Mouse (Mus musculus) liver, embryonic 15.5 days (tissue): ENCODE data around the gene Opn4. TPM values are rescaled to one million over a fixed set of nuclear protein-coding genes. Genes with fewer than 3 reads are reported as not detected.
A peak's percentile ranks its signal among the peaks of the same experiment; 100 is the strongest.

ENCODE experiments used
- ATAC-seq: fragments of 200-750 bp; cut with Nextera tagmentation; 2 replicates; pipeline ENCODE4 v1.8.0; 2017; ENCODE audit warnings: moderate number of reproducible peaks, mild to moderate bottlenecking, moderate library complexity; ENCODE audit not compliant: insufficient read depth
- H3K27ac ChIP-seq: fragments of 300-500 bp; sonication (generic); replicated peaks from 2 replicates; pipeline ENCODE4 v1.5.1; 2015; ENCODE audit warnings: mild to moderate bottlenecking, inconsistent platforms
- H3K27me3 ChIP-seq: fragments of 300-500 bp; sonication (generic); 2 replicates; pipeline ENCODE4 v1.6.1; 2015; ENCODE audit warnings: mild to moderate bottlenecking, inconsistent platforms
- H3K36me3 ChIP-seq: fragments of 300-500 bp; sonication (generic); replicated peaks from 2 replicates; pipeline ENCODE4 v1.6.1; 2015; ENCODE audit warnings: moderate library complexity, mild to moderate bottlenecking, inconsistent platforms
- H3K4me1 ChIP-seq: fragments of 300-500 bp; sonication (generic); replicated peaks from 2 replicates; pipeline ENCODE4 v1.6.1; 2015; ENCODE audit warnings: inconsistent platforms
- H3K4me2 ChIP-seq: fragments of 300-500 bp; sonication (generic); 2 replicates; pipeline ENCODE4 v1.6.1; 2015; ENCODE audit warnings: moderate library complexity, mild to moderate bottlenecking, inconsistent platforms
- H3K4me3 ChIP-seq: fragments of 300-500 bp; sonication (generic); replicated peaks from 2 replicates; pipeline ENCODE4 v1.5.1; 2015; ENCODE audit warnings: mild to moderate bottlenecking, inconsistent platforms
- H3K9ac ChIP-seq: fragments of 300-500 bp; sonication (generic); 2 replicates; pipeline ENCODE4 v1.6.1; 2015; ENCODE audit warnings: moderate library complexity, mild to moderate bottlenecking, inconsistent platforms
- H3K9me3 ChIP-seq: fragments of 300-500 bp; sonication (generic); replicated peaks from 2 replicates; pipeline ENCODE4 v1.6.1; 2016; ENCODE audit warnings: inconsistent platforms
- WGBS: fragments of 180-500 bp; shearing (Covaris S2); methylation state at CpG from one replicate; pipeline ENCODE4 v1.1.7; 2015; ENCODE audit warnings: mixed read lengths; ENCODE audit not compliant: insufficient replicate concordance; 5-methylcytosine and 5-hydroxymethylcytosine counted together
- polyA plus RNA-seq: library from polyadenylated mRNA; unstranded; fragments of >200 nt; fragmentation: Nextera tagmentation; extraction: Ambion mirVana; gene quantifications from 2 replicates; pipeline ENCODE4 v1.2.1, GENCODE M21; 2015

The Opn4 gene
- polyA plus RNA-seq, 1 experiment from 2014 or later, result not detected

DNA sequence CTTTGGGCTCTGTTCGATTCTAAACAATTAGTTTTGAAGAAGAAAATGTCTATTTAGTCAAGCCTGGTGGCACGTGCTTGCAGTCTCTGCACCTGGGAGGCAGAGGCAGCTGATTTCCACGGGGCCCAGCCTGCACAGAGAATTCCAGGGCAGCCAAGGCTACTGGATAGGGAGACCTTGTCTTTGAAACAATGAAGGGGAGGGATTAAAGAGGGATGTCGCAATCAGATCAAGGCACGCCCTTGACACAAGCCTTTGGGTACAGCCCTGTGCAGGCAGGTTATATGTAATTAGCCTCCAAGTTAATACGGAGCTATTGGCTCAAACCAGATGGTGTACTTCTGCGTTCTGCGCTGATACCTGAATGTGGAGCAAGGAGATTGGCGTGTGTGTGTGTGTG lies 18.9 kb upstream of the Opn4 start:
- no peak for ATAC-seq
- H3K27me3 ChIP-seq, result peaks cover 11% of the 10 kb centered on the region
- H3K27ac ChIP-seq, result no peak overlapping the region
- H3K4me1 ChIP-seq, result peaks cover 55% of the 10 kb centered on the region
- no peak overlapping the region for H3K9ac ChIP-seq
- WGBS, result 30% methylated on average over 9 of the region's 9 CpGs
- H3K4me2 ChIP-seq, result no peak overlapping the region
- no peak overlapping the region for H3K4me3 ChIP-seq
- H3K36me3 ChIP-seq, result no peaks in the 10 kb centered on the region
- no peaks in the 10 kb centered on the region for H3K9me3 ChIP-seq

DNA sequence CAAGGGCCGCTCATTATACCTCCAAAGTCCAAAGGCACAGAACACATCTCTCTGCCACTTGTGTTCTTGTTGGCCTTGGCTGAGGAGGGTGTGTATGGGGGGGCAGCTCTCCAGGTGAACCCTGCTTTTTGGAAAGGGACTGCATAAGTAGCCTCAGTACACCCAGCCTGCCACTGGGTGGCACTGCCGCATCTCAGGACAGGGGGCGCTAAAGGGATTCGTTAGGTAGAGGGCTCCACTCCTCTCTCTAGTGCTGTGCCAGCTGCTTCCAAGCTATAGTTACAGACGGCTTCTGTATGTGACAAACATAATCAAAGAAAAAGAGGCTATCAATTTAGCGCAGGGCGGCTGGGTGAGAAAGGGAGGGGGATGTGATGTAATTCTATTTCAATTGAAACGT lies 16.9 kb upstream of the Opn4 start:
- H3K9me3 ChIP-seq, result no peaks in the 10 kb centered on the region
- WGBS, result 2% methylated on average over 8 of the region's 8 CpGs
- peak; percentile 59; the same call in 1 of the 2 replicates for ATAC-seq
- no peak overlapping the region for H3K9ac ChIP-seq
- no peak overlapping the region for H3K27ac ChIP-seq
- no peak overlapping the region for H3K4me2 ChIP-seq
- peaks cover 35% of the 10 kb centered on the region for H3K4me1 ChIP-seq
- H3K27me3 ChIP-seq, result peaks cover 11% of the 10 kb centered on the region
- H3K4me3 ChIP-seq, result no peak overlapping the region
- no peaks in the 10 kb centered on the region for H3K36me3 ChIP-seq

DNA sequence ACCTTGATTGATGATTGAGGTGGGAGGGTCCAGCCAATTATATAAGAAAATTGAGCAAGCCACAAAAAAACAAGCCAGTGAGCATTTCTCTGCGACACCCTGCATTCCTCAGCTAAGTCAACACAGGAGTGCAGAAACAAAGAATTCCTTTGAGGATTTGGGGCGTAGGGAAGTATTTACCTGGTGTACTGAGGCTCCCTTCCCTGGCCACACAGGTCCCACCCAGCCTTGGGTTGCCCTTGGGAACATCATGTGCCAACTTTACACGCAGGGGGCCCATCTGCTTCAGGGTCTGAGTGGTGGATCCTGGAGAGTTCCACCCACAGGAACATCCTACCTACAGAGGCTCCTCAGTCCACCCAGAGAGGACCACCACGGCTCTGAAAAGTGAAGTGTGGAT lies 15.7 kb upstream of the Opn4 start:
- peaks cover 11% of the 10 kb centered on the region for H3K27me3 ChIP-seq
- H3K4me2 ChIP-seq, result no peak overlapping the region
- no peaks in the 10 kb centered on the region for H3K36me3 ChIP-seq
- no peaks in the 10 kb centered on the region for H3K9me3 ChIP-seq
- no peak for ATAC-seq
- peaks cover 24% of the 10 kb centered on the region for H3K4me1 ChIP-seq
- H3K9ac ChIP-seq, result no peak overlapping the region
- H3K27ac ChIP-seq, result no peak overlapping the region
- WGBS, result 59% methylated on average over 4 of the region's 4 CpGs
- no peak overlapping the region for H3K4me3 ChIP-seq

DNA sequence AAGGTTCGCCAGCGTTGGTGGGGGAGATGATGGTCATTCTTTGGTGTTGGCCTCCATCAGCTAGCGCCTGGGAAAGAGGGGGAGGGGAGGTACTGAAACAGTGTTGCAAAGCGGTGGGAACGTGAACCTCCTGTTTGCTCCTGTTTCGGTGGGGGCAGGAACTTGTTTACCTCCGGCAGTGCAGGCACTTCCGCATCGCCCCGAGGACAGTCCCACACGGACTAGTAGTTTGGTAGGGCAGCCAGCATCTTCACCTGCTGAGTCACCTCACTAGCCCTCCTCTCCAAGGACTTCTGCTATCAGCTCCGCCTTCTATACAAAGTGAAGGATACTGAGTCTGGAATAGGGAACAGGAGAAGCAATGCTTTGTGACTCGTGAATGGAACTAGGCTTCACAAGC lies 15.1 kb upstream of the Opn4 start:
- Histone ChIP-seq H3K27ac (no peak overlapping the region), H3K9me3 (no peaks in the 10 kb centered on the region), H3K4me1 (peaks cover 21% of the 10 kb centered on the region), H3K9ac (no peak overlapping the region; the same call in 1 of the 2 replicates), H3K36me3 (no peaks in the 10 kb centered on the region), H3K4me2 (peak overlapping the region; percentile 65), H3K27me3 (peaks cover 11% of the 10 kb centered on the region), H3K4me3 (peak overlapping the region; percentile 43)
- 2% methylated on average over 13 of the region's 13 CpGs for WGBS
- peak; percentile 55; the same call in 1 of the 2 replicates for ATAC-seq

DNA sequence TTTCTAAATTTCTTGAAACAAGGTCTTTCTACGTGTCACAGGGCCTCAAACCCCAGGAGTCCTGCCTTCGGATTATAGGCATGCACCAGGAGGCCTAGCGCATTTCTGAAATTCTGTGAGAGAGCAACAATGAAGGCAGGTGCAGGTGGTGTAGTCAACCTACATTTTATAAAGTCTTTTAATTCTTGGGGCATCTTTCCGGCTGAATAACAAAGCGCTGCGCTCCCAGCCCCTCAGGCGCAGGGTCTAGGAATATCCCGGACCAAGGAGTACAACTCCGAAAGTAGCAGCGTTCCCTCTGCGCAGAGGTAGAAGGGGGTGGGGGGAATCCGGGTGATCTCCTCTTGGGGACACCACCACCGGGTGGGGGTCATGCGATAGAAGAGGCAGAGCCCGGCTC lies 14.6 kb upstream of the Opn4 start:
- peaks cover 21% of the 10 kb centered on the region for H3K4me1 ChIP-seq
- WGBS, result 32% methylated on average over 15 of the region's 15 CpGs
- no peak for ATAC-seq
- H3K27me3 ChIP-seq, result peaks cover 11% of the 10 kb centered on the region
- H3K4me2 ChIP-seq, result peak overlapping the region; percentile 65
- H3K4me3 ChIP-seq, result peak overlapping the region; percentile 43
- no peak overlapping the region for H3K27ac ChIP-seq
- no peaks in the 10 kb centered on the region for H3K36me3 ChIP-seq
- H3K9ac ChIP-seq, result no peak overlapping the region; the same call in 1 of the 2 replicates
- no peaks in the 10 kb centered on the region for H3K9me3 ChIP-seq

DNA sequence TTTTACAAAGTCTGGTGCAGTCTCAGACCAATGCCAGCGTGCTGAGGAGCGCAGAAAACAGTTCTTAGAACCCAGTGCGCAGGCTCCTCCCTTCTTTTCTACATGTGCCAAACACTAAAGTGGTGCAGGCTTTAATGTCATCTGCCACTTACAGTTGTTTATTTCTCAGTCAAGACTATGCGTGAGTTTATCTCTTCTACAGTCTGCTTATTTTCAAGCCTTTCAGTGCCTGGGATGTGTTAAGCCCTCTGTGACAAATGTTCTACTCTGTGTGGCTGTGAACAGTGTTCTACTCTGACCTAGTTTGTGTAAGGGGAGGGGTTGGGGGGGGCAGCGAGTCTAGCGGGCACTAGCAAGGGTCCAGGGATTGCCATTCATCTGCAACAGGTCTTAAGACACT lies 13.6 kb upstream of the Opn4 start:
- Histone ChIP-seq H3K4me1 (peaks cover 15% of the 10 kb centered on the region), H3K4me2 (no peak overlapping the region), H3K27me3 (peaks cover 11% of the 10 kb centered on the region), H3K4me3 (no peak overlapping the region), H3K36me3 (no peaks in the 10 kb centered on the region), H3K9ac (no peak overlapping the region), H3K9me3 (no peaks in the 10 kb centered on the region), H3K27ac (no peak overlapping the region)
- ATAC-seq, result no peak
- WGBS, result 53% methylated on average over 6 of the region's 6 CpGs

DNA sequence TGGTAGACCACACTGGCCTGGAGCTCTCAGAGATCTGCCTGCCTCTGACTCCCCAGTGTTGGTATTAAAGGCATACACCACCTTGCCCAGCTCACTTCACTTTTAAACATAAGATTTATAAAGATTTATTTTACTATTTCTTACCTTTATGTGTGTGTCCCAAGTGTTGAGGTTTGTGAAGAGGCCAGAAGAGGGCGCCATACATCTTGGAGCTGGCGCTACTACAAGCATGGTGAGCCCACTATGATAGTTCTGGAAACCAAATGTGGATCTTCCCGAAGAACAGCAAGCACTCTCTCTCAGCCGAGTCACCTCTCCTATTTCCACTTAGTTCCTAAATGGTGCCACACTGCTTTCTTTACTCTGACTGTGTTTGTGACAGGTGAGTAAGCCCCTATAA lies 12.3 kb upstream of the Opn4 start:
- 27% methylated on average over 4 of the region's 4 CpGs for WGBS
- Histone ChIP-seq H3K27me3 (peaks cover 17% of the 10 kb centered on the region), H3K4me1 (peaks cover 13% of the 10 kb centered on the region), H3K9ac (no peak overlapping the region), H3K36me3 (no peaks in the 10 kb centered on the region), H3K27ac (no peak overlapping the region), H3K4me2 (no peak overlapping the region), H3K4me3 (no peak overlapping the region), H3K9me3 (no peaks in the 10 kb centered on the region)
- no peak for ATAC-seq

DNA sequence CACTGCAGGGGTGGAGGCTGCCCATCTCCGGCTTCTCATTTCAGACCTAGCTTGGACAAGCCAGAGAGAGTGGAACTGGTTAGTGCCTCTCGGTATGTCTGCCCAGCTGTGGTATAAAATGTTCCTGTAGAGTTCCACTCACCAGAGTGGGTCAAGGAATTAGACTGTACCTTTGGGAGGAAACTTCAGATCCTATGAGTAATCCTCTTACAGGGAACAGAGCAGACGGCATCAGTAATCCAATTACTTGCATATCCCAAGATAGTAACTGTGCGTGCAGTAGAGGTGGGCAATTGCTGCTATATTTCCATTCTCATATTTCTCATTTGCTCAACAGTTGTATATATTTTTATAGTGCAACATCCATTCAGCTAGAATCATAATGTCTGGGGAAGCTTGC lies 11.6 kb upstream of the Opn4 start:
- Histone ChIP-seq H3K4me3 (no peak overlapping the region), H3K9me3 (no peaks in the 10 kb centered on the region), H3K36me3 (no peaks in the 10 kb centered on the region), H3K9ac (no peak overlapping the region), H3K4me2 (no peak overlapping the region), H3K4me1 (peaks cover 13% of the 10 kb centered on the region), H3K27ac (no peak overlapping the region), H3K27me3 (peaks cover 18% of the 10 kb centered on the region)
- ATAC-seq, result no peak
- 80% methylated on average over 4 of the region's 4 CpGs for WGBS

DNA sequence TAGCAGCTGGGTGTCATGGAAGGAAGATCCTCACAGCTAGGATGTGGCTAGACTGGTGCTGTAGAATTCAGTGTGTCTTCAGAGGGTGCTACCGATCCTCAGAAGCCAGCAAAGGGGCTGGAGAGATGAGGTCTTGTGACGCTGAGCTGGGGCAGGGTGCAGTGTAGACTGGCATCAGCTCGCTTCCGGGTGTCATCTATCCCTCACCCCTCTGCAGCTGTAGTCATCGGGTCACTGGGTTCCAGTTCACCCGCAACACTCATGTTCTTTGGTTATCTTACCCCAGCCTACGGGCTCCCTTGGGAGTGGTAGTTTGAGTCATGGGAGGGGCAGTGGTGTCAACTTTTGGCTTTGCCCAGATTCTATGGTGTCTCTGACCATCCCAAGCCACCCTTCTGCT lies 2.0 kb upstream of the Opn4 start:
- no peak overlapping the region for H3K27ac ChIP-seq
- no peaks in the 10 kb centered on the region; the same call in 1 of the 2 replicates for H3K27me3 ChIP-seq
- no peak overlapping the region for H3K4me2 ChIP-seq
- H3K4me3 ChIP-seq, result no peak overlapping the region
- ATAC-seq, result no peak
- no peaks in the 10 kb centered on the region for H3K36me3 ChIP-seq
- 73% methylated on average over 7 of the region's 7 CpGs for WGBS
- no peaks in the 10 kb centered on the region for H3K4me1 ChIP-seq
- H3K9ac ChIP-seq, result no peak overlapping the region
- H3K9me3 ChIP-seq, result no peaks in the 10 kb centered on the region

DNA sequence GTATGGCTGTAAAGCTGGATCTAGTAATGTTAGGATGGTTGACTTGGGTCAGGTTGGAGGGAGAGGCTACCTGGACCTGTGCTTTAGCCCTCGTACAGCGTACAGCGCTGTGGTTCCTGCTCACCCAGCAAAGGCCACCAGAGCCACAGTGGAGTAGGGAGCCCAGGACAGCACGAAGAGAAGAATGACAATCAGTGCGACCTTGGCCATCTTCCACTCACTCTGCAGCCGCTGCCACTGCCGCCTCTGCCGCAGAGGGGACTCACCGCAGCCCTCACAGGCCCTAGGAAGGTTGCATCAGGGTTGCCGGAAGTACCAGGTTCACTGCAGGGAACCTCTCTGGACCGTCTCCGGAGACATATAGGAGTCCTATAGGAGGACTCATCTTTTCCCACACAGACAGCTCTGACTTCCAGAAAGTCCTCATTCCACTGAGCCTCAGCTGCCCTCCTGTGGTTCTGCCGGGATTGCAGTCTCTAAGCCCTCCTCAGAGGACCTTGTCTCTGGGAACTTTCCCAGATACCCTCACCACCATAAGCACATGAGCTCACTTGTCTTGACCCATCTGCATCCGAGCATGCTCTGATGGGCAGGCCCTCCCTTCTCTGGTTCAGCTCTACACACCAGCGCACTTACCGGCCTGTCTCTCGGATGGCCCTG lies 4.2 kb downstream of the Opn4 start:
- no peaks in the 10 kb centered on the region for H3K4me1 ChIP-seq
- no peak overlapping the region for H3K4me3 ChIP-seq
- H3K9me3 ChIP-seq, result no peaks in the 10 kb centered on the region
- ATAC-seq, result no peak
- H3K27me3 ChIP-seq, result no peaks in the 10 kb centered on the region; the same call in 1 of the 2 replicates
- no peak overlapping the region for H3K27ac ChIP-seq
- H3K9ac ChIP-seq, result no peak overlapping the region
- 64% methylated on average over 17 of the region's 17 CpGs for WGBS
- no peak overlapping the region for H3K4me2 ChIP-seq
- H3K36me3 ChIP-seq, result no peaks in the 10 kb centered on the region

DNA sequence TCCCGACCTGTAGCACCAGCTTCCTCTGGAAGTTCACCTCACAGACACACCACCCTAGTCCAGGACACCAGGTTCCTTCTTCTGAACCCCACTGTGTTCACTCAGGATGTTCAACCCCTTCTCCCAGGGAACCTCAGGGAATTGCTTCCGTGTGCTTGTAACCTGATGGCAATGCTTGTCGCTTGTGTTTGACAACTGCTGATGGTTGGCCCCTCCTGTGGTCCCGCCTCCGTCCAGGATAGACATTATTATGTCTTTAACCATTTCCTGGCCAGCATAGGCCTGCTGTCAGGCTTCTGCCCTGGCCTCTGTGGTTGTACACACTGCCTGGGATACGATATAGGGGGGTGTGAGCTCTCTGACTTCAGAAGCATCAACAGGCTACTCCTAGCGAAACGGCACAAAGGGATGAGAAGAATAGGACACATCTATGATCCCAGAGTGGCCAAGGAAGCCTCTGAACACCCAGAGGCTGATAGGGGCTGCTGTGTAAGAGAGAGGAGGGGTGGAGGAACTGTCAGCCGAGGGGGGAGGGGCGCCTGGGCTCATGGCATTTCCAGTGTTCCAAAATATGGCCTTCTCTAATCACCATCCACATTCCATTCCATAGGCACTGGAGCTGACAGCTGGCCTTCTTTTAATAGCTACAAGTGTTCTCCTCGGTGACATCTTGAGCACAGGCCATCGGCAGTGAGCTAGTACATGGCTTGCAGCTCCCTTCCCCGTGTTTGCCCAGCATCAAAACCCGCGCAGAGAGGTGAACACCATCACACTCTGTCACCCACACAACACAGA lies 8.0 kb downstream of the Opn4 start:
- 60% methylated on average over 15 of the region's 15 CpGs for WGBS
- no peaks in the 10 kb centered on the region for H3K36me3 ChIP-seq
- H3K4me3 ChIP-seq, result no peak overlapping the region
- no peak overlapping the region for H3K4me2 ChIP-seq
- H3K27ac ChIP-seq, result no peak overlapping the region
- no peak overlapping the region for H3K9ac ChIP-seq
- H3K27me3 ChIP-seq, result no peaks in the 10 kb centered on the region
- no peaks in the 10 kb centered on the region for H3K4me1 ChIP-seq
- no peak for ATAC-seq
- H3K9me3 ChIP-seq, result no peaks in the 10 kb centered on the region
